Mouse (Mus musculus): ENCODE measurements at regions not wholly inside any gene's neighbourhood (a gene's known extent, or its start where the extent isn't known, plus 50 kb on each side); places are given as distances from the start of the nearest gene placed in this dataset.

- no peak for TF ChIP-seq EP300 (optimal IDR thresholded peaks at IDR 0.05)
- no peak for TF ChIP-seq CTCF (IDR thresholded peaks at IDR 0.05; ENCODE audit: low read depth)
Observed at GRCm38 (mm10) chr12:68910590-68910989, 248.4 kb downstream of the Rps29 start.

All from stomach, postnatal 0 days (tissue).